Mouse (Mus musculus) heart, embryonic 15.5 days (tissue): ENCODE measurements at regions not wholly inside any gene's neighbourhood (a gene's known extent, or its start where the extent isn't known, plus 50 kb on each side); places are given as distances from the start of the nearest gene placed in this dataset.
A peak's percentile ranks its signal among the peaks of the same experiment; 100 is the strongest.
"Not testable (repeated sequence)": the region's sequence is repeated elsewhere in the genome, so short reads cannot be mapped to it uniquely, and the experiment has no call there.

Experiments
- ATAC-seq: fragments of 200-750 bp; cut with Nextera tagmentation; replicated peaks from 2 replicates; pipeline ENCODE4 v1.8.0; 2017; ENCODE audit warnings: low read depth, moderate TSS enrichment; ENCODE audit not compliant: insufficient number of reproducible peaks, insufficient read depth, low FRiP score
- H3K27ac ChIP-seq: fragments of 300-500 bp; sonication (generic); 2 replicates; pipeline ENCODE4 v1.5.1; 2015; ENCODE audit warnings: mild to moderate bottlenecking, inconsistent platforms
- H3K27me3 ChIP-seq: fragments of 300-500 bp; sonication (generic); 2 replicates; pipeline ENCODE4 v1.6.1; 2015; ENCODE audit warnings: inconsistent platforms
- H3K36me3 ChIP-seq: fragments of 300-500 bp; sonication (generic); 2 replicates; pipeline ENCODE4 v1.6.1; 2015; ENCODE audit warnings: mild to moderate bottlenecking, inconsistent platforms
- H3K4me1 ChIP-seq: fragments of 300-500 bp; sonication (generic); replicated peaks from 2 replicates; pipeline ENCODE4 v1.6.1; 2015; ENCODE audit warnings: inconsistent platforms
- H3K4me2 ChIP-seq: fragments of 300-500 bp; sonication (generic); 2 replicates; pipeline ENCODE4 v1.6.1; 2015; ENCODE audit warnings: inconsistent platforms, mild to moderate bottlenecking, moderate library complexity
- H3K4me3 ChIP-seq: fragments of 300-500 bp; sonication (generic); 2 replicates; pipeline ENCODE4 v1.5.1; 2015; ENCODE audit warnings: mild to moderate bottlenecking, inconsistent platforms
- H3K9ac ChIP-seq: fragments of 300-500 bp; sonication (generic); 2 replicates; pipeline ENCODE4 v1.6.1; 2015; ENCODE audit warnings: mild to moderate bottlenecking, inconsistent platforms
- H3K9me3 ChIP-seq: fragments of 300-500 bp; sonication (generic); replicated peaks from 2 replicates; pipeline ENCODE4 v1.6.1; 2016; ENCODE audit warnings: inconsistent platforms
- WGBS: fragments of 180-500 bp; shearing (Covaris S2); methylation state at CpG from one replicate; pipeline ENCODE4 v1.1.7; 2015; ENCODE audit warnings: mixed read lengths; 5-methylcytosine and 5-hydroxymethylcytosine counted together

- H3K9me3 ChIP-seq, H3K4me2 ChIP-seq, H3K4me3 ChIP-seq, H3K9ac ChIP-seq, H3K4me1 ChIP-seq, ATAC-seq, H3K27ac ChIP-seq, H3K27me3 ChIP-seq, H3K36me3 ChIP-seq: not testable (repeated sequence)
- WGBS: 82% methylated on average over 3 of the region's 3 CpGs
These were observed 91.7 kb upstream of the Slc22a30 start for GRCm38 (mm10) chr19:8496561-8496960.

GRCm38 (mm10) chr19:8497526-8497925 is 92.6 kb upstream of the Slc22a30 start:
- not testable (repeated sequence) for H3K4me3 ChIP-seq, ATAC-seq

GRCm38 (mm10) chr19:8517721-8518120 is 73.3 kb upstream of the Slc22a8 start:
- not testable (repeated sequence) for H3K27ac ChIP-seq, H3K4me1 ChIP-seq, H3K27me3 ChIP-seq, H3K36me3 ChIP-seq, H3K9ac ChIP-seq, H3K9me3 ChIP-seq, ATAC-seq
- Histone ChIP-seq H3K4me2 (peak overlapping the region; percentile 54), H3K4me3 (peak overlapping the region; percentile 47)
- 75% methylated on average over 6 of the region's 6 CpGs for WGBS

More at GRCm38 (mm10) chr19:8497526-8497925, 92.6 kb upstream of the Slc22a30 start:
- H3K27ac ChIP-seq, H3K27me3 ChIP-seq, H3K36me3 ChIP-seq, H3K9ac ChIP-seq, H3K4me2 ChIP-seq, H3K9me3 ChIP-seq, H3K4me1 ChIP-seq: not testable (repeated sequence)
- 88% methylated on average over 2 of the region's 2 CpGs for WGBS

DNA sequence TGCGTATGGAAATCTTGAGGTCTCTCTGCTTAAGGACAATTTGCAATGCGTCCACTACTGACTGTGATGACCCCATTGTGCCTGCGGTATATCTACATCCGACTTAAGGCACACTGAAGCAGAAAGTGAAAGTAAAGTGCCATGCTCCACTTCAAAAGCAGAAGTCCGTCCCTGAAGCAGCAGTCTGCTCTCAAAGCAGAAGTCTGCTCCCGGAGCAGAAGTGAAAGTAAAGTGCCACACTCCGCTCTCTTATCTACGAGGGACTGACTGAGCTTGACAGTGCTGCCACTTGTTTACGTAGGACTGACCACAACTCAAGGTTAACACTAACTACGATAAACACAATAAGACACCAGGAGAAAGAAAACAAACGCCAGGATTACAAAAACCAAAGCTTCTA is 72.8 kb upstream of the Slc22a8 start:
- no peak for ATAC-seq
- Histone ChIP-seq H3K9me3 (no peaks in the 10 kb centered on the region; the same call in 1 of the 2 replicates), H3K36me3 (no peaks in the 10 kb centered on the region), H3K9ac (0 out of 2 replicates have a peak overlapping the region, but pooled peaks have one; percentile 31), H3K27ac (peak overlapping the region; percentile 56), H3K27me3 (no peaks in the 10 kb centered on the region), H3K4me1 (no peaks in the 10 kb centered on the region), H3K4me2 (peak overlapping the region; percentile 54), H3K4me3 (peak overlapping the region; percentile 47)
- 41% methylated on average over 11 of the region's 11 CpGs for WGBS

DNA sequence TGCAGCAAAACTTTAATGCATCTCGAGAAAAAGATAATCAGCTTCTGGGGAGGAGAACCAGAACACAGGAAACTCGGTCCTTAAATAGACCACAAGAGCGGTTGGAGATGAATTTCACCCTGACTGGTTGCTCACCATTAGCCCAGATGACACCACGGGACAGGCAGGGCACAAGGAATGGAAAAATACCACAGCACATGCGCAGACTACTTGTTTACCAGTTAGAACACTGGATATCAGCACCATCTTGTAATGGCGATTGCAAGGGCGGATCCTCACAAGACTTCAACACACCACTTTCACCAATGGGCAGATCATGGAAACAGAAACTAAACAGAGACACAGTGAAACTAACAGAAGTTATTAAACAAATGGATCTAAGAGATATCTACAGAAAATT is 72.1 kb upstream of the Slc22a8 start:
- not testable (repeated sequence) for H3K27me3 ChIP-seq, H3K9me3 ChIP-seq, H3K4me1 ChIP-seq, ATAC-seq, H3K9ac ChIP-seq, H3K36me3 ChIP-seq
- peak overlapping the region; percentile 47 for H3K4me3 ChIP-seq
- H3K4me2 ChIP-seq: peak overlapping the region; percentile 54
- WGBS: 76% methylated on average over 7 of the region's 7 CpGs
- H3K27ac ChIP-seq: peak overlapping the region; percentile 56; the same call in 1 of the 2 replicates

GRCm38 (mm10) chr19:8534597-8534996 is 56.5 kb upstream of the Slc22a8 start:
- Histone ChIP-seq H3K4me3 (no peak overlapping the region), H3K9me3 (no peaks in the 10 kb centered on the region), H3K4me2 (no peak overlapping the region), H3K27me3 (no peaks in the 10 kb centered on the region), H3K9ac (no peak overlapping the region), H3K4me1 (no peaks in the 10 kb centered on the region), H3K27ac (no peak overlapping the region), H3K36me3 (no peaks in the 10 kb centered on the region)
- WGBS: 60% methylated on average over 3 of the region's 3 CpGs
- no peak for ATAC-seq

DNA sequence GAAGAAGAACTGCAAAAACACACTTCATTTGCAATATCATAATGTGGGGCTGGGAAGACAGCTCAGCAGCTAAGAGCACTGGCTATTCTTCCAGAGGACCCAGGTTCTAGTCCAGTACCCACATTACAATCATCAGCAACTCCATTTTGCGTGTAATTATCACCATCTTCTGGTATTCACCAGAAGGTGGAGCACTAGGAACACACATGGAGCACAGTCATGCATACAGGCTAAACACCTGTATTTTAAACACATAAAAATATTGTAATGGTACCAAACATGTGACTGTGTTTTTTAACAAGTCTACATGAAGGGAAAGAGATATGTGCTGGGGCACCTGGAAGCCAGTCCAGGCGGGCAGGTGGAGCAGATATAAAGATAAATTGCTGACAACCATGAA is 55.0 kb upstream of the Slc22a8 start:
- no peak overlapping the region for H3K4me3 ChIP-seq
- H3K9me3 ChIP-seq: no peaks in the 10 kb centered on the region
- H3K36me3 ChIP-seq: no peaks in the 10 kb centered on the region
- H3K4me2 ChIP-seq: no peak overlapping the region
- no peak for ATAC-seq
- 61% methylated on average over 2 of the region's 2 CpGs for WGBS
- no peak overlapping the region for H3K9ac ChIP-seq
- H3K27ac ChIP-seq: no peak overlapping the region
- no peaks in the 10 kb centered on the region for H3K27me3 ChIP-seq
- no peaks in the 10 kb centered on the region for H3K4me1 ChIP-seq
